Mouse (Mus musculus): ENCODE measurements around the gene Pdzk1ip1. TPM values are rescaled to one million over a fixed set of nuclear protein-coding genes. Genes with fewer than 3 reads are reported as not detected.
A peak's percentile ranks its signal among the peaks of the same experiment; 100 is the strongest.

The Pdzk1ip1 gene
- total RNA-seq (2022), result under 1 TPM in 2 of 4 experiments, not detected in 2; 0.71 to 0.86 TPM

GRCm38 (mm10) chr4:115088611-115089338 lies at the start of gene Pdzk1ip1:
Gene Pdzk1ip1 (plus strand): TSS chr4:115088708.
- no peak for DNase-seq (ENCODE audit: low spot score)

- DNase-seq (ENCODE audit: low spot score), result no peak
Measured at GRCm38 (mm10) chr4:115045621-115046020, 42.9 kb upstream of the Pdzk1ip1 start.

GRCm38 (mm10) chr4:115047750-115048149 lies 40.8 kb upstream of the Pdzk1ip1 start:
- peak; percentile 80 for DNase-seq (ENCODE audit: low spot score)

- no peak for DNase-seq (ENCODE audit: low spot score)
Measured at GRCm38 (mm10) chr4:115048190-115048589, 40.3 kb upstream of the Pdzk1ip1 start.

GRCm38 (mm10) chr4:115051245-115051644 lies 37.3 kb upstream of the Pdzk1ip1 start:
- DNase-seq (ENCODE audit: low spot score), result no peak

- peak; percentile 82 for DNase-seq (ENCODE audit: low spot score)
Measured at GRCm38 (mm10) chr4:115052343-115053005, 36.0 kb upstream of the Pdzk1ip1 start.

GRCm38 (mm10) chr4:115055044-115055443 lies 33.5 kb upstream of the Pdzk1ip1 start:
- DNase-seq (ENCODE audit: low spot score), result no peak

- no peak for DNase-seq (ENCODE audit: low spot score)
Measured at GRCm38 (mm10) chr4:115055691-115056090, 32.8 kb upstream of the Pdzk1ip1 start.

- DNase-seq (ENCODE audit: low spot score), result peak; percentile 48
Measured at GRCm38 (mm10) chr4:115056371-115056920, 32.1 kb upstream of the Pdzk1ip1 start, which contains the start of gene Tal1. Gene Tal1 (plus strand): TSS chr4:115056426.

GRCm38 (mm10) chr4:115056921-115057673 lies 31.4 kb upstream of the Pdzk1ip1 start:
- peak; percentile 78 for DNase-seq (ENCODE audit: low spot score)

- peak; percentile 26 for DNase-seq (ENCODE audit: low spot score)
Measured at GRCm38 (mm10) chr4:115057674-115058316, 30.7 kb upstream of the Pdzk1ip1 start.

- peak; percentile 55 for DNase-seq (ENCODE audit: low spot score)
Measured at GRCm38 (mm10) chr4:115058317-115058761, 30.2 kb upstream of the Pdzk1ip1 start.

GRCm38 (mm10) chr4:115058871-115059590 lies 29.5 kb upstream of the Pdzk1ip1 start:
- DNase-seq (ENCODE audit: low spot score), result peak; percentile 27

- DNase-seq (ENCODE audit: low spot score), result peak; percentile 51
Measured at GRCm38 (mm10) chr4:115059871-115060270, 28.6 kb upstream of the Pdzk1ip1 start.

GRCm38 (mm10) chr4:115060753-115061152 lies 27.8 kb upstream of the Pdzk1ip1 start:
- DNase-seq (ENCODE audit: low spot score), result no peak

- DNase-seq (ENCODE audit: low spot score), result no peak
Measured at GRCm38 (mm10) chr4:115062540-115062874, 26.0 kb upstream of the Pdzk1ip1 start.

- no peak for DNase-seq (ENCODE audit: low spot score)
Measured at GRCm38 (mm10) chr4:115062875-115063517, 25.5 kb upstream of the Pdzk1ip1 start.

GRCm38 (mm10) chr4:115063518-115064239 lies 24.8 kb upstream of the Pdzk1ip1 start:
- DNase-seq (ENCODE audit: low spot score), result no peak

- no peak for DNase-seq (ENCODE audit: low spot score)
Measured at GRCm38 (mm10) chr4:115071668-115072067, 16.8 kb upstream of the Pdzk1ip1 start.

GRCm38 (mm10) chr4:115074789-115075188 lies 13.7 kb upstream of the Pdzk1ip1 start:
- no peak for DNase-seq (ENCODE audit: low spot score)

Data from heart, adult 8-10 months (tissue).